Mouse (Mus musculus) lung, postnatal 0 days (tissue): ENCODE data around the gene Nrxn3.

Experiments
- CTCF ChIP-seq: IDR thresholded peaks from 2 replicates; pipeline ENCODE4 v1.5.1; 2016; ENCODE audit warnings: antibody characterized with exemption, mild to moderate bottlenecking
- EP300 ChIP-seq: IDR thresholded peaks from 2 replicates; pipeline ENCODE4 v1.6.1; 2016; ENCODE audit warnings: antibody characterized with exemption, mild to moderate bottlenecking, control low read depth

DNA sequence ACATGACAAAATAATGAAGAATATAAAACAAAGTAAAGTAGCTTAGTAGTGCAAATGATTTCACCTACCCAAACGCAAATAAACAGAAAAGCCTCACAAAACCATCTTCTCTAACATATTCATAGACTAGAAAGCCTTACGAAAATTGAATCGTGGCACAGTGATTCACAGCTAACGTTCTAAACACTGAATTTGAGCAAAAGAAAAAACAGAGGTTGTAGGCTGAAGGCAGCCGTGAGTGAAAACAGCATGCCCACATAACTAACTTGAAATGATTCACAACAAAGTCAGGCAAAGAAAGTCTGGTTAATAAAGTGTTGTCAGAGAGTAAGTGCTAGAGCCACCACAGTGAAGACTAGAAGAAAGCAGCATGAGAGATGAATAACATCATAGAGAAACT lies 610.8 kb downstream of the Nrxn3 start:
- TF ChIP-seq CTCF (no peak), EP300 (no peak)
